Mouse (Mus musculus) C2C12 (cell line): ENCODE measurements around the gene Spry2.

Experiments
- CTCF ChIP-seq: IDR thresholded peaks from one replicate; pipeline ENCODE4 v1.5.1; 2011; ENCODE audit not compliant: control insufficient read depth, insufficient read depth, insufficient read length
- MAX ChIP-seq: IDR thresholded peaks from one replicate; pipeline ENCODE4 v1.6.1; 2011; ENCODE audit warnings: mild to moderate bottlenecking, control low read depth
- USF1 ChIP-seq: IDR thresholded peaks from one replicate; pipeline ENCODE4 v1.6.1; 2011; ENCODE audit warnings: low read depth, mild to moderate bottlenecking, control low read depth, moderate library complexity

- TF ChIP-seq CTCF (no peak), USF1 (no peak), MAX (no peak)
These were observed 36.3 kb downstream of the Spry2 start for GRCm38 (mm10) chr14:105860276-105860675.
